Mouse (Mus musculus): ENCODE measurements around the gene Ext2. TPM values are rescaled to one million over a fixed set of nuclear protein-coding genes. Genes with fewer than 3 reads are reported as not detected.

The Ext2 gene
- polyA plus RNA-seq, 1 experiment: 78.9 TPM

DNA sequence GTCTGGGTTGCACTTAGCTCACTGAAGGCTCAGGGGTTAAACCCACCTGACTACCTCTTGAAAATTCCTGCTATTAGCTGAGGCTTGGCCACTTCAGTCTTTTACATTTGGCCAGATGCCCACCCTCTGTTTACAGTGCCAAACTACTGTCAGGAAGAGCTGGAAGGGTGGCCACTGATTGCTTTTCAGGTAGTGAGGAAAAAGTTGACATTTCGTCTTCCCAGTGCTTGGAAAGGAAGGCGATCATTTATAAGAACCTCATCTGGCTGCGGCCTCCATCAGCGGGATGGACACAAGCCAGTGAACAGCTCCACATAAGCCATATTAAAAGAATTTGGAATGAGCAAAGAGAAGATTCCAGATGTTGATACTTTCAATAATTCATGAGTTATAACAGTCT, 72.7 kb downstream of the Ext2 start:
- Histone ChIP-seq H3K4me2 (ENCODE audit: low read depth) (no peak overlapping the region), H3ac (ENCODE audit: control insufficient read depth, insufficient read length) (no peak overlapping the region), H3K27me3 (ENCODE audit: control insufficient read depth, insufficient read depth, insufficient read length) (no peaks in the 10 kb centered on the region), H3K36me3 (ENCODE audit: control insufficient read depth, insufficient read depth) (no peaks in the 10 kb centered on the region), H3K4me3 (no peak overlapping the region), H3K79me2 (ENCODE audit: control insufficient read depth, insufficient read depth) (no peaks in the 10 kb centered on the region)
- TF ChIP-seq CEBPB (IDR thresholded peaks at IDR 0.05; ENCODE audit: insufficient read depth, poor library complexity, severe bottlenecking) (no peak), POLR2A (IDR thresholded peaks at IDR 0.05; ENCODE audit: insufficient read length, low read depth) (no peak), REST (IDR thresholded peaks at IDR 0.05; ENCODE audit: insufficient read depth, insufficient read length) (no peak), E2F4 (IDR thresholded peaks at IDR 0.05; ENCODE audit: insufficient read depth) (no peak), MYOG (IDR thresholded peaks at IDR 0.05; ENCODE audit: control insufficient read depth in 1 of 3, insufficient read depth in 1 of 3, insufficient read length in 2 of 3, low read depth in 2 of 3) (no peak)

DNA sequence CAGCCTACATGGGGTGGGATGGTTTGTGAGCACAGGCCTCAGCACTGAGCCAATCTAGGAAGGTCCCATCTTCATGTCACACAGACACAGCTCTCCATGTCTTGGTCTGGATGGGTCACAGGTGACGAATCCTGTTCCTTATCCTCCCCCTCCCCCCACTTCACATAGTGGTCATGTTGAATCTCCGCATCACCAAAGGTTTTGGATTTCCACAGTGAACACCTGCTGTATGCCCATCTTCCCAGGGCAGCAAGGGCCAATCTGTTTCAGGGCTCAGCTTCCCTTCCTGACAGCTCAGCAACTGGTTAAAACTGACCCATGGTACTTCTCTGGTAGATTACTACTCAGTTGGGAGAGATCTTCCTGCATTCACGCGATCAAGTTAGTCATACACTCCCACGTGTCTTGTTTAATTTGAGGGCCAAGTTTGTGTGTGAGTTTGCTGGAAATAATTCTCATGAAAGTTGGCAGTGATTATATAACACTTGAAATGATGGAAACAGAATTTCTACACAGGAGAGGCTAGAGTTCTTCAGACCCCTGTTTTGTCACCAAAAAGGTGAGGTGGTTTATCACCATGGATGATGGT, 74.7 kb downstream of the Ext2 start:
- no peak overlapping the region for H3K4me3 ChIP-seq
- H3K4me2 ChIP-seq (ENCODE audit: low read depth): no peak overlapping the region
- no peaks in the 10 kb centered on the region for H3K36me3 ChIP-seq (ENCODE audit: control insufficient read depth, insufficient read depth)
- H3K27me3 ChIP-seq (ENCODE audit: control insufficient read depth, insufficient read depth, insufficient read length): no peaks in the 10 kb centered on the region
- no peaks in the 10 kb centered on the region for H3K79me2 ChIP-seq (ENCODE audit: control insufficient read depth, insufficient read depth)
- TF ChIP-seq MAX (IDR thresholded peaks at IDR 0.05; ENCODE audit: low read depth): no peak
- TF ChIP-seq POLR2A (IDR thresholded peaks at IDR 0.05; ENCODE audit: insufficient read length, low read depth): no peak
- peak in 2 of 3 experiments; percentile 8 to 66 for TF ChIP-seq MYOD1 (IDR thresholded peaks at IDR 0.05; ENCODE audit: control insufficient read depth in 1 of 3, insufficient read length in 2 of 3, low read depth in 2 of 3)
- TF ChIP-seq TCF3 (IDR thresholded peaks at IDR 0.05; ENCODE audit: insufficient read length, low read depth): no peak
- no peak for TF ChIP-seq TCF12 (IDR thresholded peaks at IDR 0.05; ENCODE audit: insufficient read depth, poor library complexity, severe bottlenecking)
- TF ChIP-seq USF1 (IDR thresholded peaks at IDR 0.05; ENCODE audit: low read depth): no peak
- H3ac ChIP-seq (ENCODE audit: control insufficient read depth, insufficient read length): no peak overlapping the region

GRCm38 (mm10) chr2:93746620-93747019, 75.7 kb downstream of the Ext2 start:
- no peaks in the 10 kb centered on the region for H3K36me3 ChIP-seq (ENCODE audit: control insufficient read depth, insufficient read depth)
- TF ChIP-seq MYOG (IDR thresholded peaks at IDR 0.05; ENCODE audit: control insufficient read depth in 1 of 3, insufficient read depth in 1 of 3, insufficient read length in 2 of 3, low read depth in 2 of 3) (no peak), MYOD1 (IDR thresholded peaks at IDR 0.05; ENCODE audit: control insufficient read depth in 1 of 3, insufficient read length in 2 of 3, low read depth in 2 of 3) (peak in 1 of 3 experiments; percentile 11)
- H3K4me2 ChIP-seq (ENCODE audit: low read depth): no peak overlapping the region
- H3K79me2 ChIP-seq (ENCODE audit: control insufficient read depth, insufficient read depth): no peaks in the 10 kb centered on the region
- no peak overlapping the region for H3ac ChIP-seq (ENCODE audit: control insufficient read depth, insufficient read length)
- no peaks in the 10 kb centered on the region for H3K27me3 ChIP-seq (ENCODE audit: control insufficient read depth, insufficient read depth, insufficient read length)
- H3K4me3 ChIP-seq: no peak overlapping the region

DNA sequence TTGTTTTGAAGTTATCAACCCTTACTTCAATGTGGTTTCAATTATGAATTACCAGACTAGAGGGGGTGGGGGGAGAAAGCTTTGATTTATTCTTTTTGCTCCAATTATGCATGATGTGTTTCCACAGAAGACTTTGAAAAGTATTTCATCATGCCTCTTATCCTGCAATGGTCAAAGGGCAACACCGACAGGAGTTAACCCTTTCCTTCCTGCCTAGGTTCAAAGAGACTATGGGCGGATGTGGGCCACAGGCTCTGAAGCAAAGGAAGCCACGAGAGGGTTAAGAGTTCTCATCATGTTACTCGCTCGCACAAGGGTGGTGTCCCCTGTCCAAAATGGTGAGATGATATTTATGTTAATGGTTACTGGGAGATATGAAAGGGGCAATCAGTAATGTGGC, 76.2 kb downstream of the Ext2 start:
- H3ac ChIP-seq (ENCODE audit: control insufficient read depth, insufficient read length): no peak overlapping the region
- no peak overlapping the region for H3K4me2 ChIP-seq (ENCODE audit: low read depth)
- H3K36me3 ChIP-seq (ENCODE audit: control insufficient read depth, insufficient read depth): no peaks in the 10 kb centered on the region
- H3K27me3 ChIP-seq (ENCODE audit: control insufficient read depth, insufficient read depth, insufficient read length): no peaks in the 10 kb centered on the region
- TF ChIP-seq TCF3 (IDR thresholded peaks at IDR 0.05; ENCODE audit: insufficient read length, low read depth) (no peak), POLR2A (IDR thresholded peaks at IDR 0.05; ENCODE audit: insufficient read length, low read depth) (no peak), USF1 (IDR thresholded peaks at IDR 0.05; ENCODE audit: low read depth) (no peak), CEBPB (IDR thresholded peaks at IDR 0.05; ENCODE audit: insufficient read depth, poor library complexity, severe bottlenecking) (no peak)
- no peaks in the 10 kb centered on the region for H3K79me2 ChIP-seq (ENCODE audit: control insufficient read depth, insufficient read depth)
- H3K4me3 ChIP-seq: no peak overlapping the region

- Histone ChIP-seq H3K79me2 (ENCODE audit: control insufficient read depth, insufficient read depth) (no peaks in the 10 kb centered on the region), H3K36me3 (ENCODE audit: control insufficient read depth, insufficient read depth) (no peaks in the 10 kb centered on the region), H3K27me3 (ENCODE audit: control insufficient read depth, insufficient read depth, insufficient read length) (no peaks in the 10 kb centered on the region), H3K4me3 (no peak overlapping the region), H3K4me2 (ENCODE audit: low read depth) (no peak overlapping the region), H3ac (ENCODE audit: control insufficient read depth, insufficient read length) (no peak overlapping the region)
- TF ChIP-seq MYOD1 (IDR thresholded peaks at IDR 0.05; ENCODE audit: control insufficient read depth in 1 of 3, insufficient read length in 2 of 3, low read depth in 2 of 3) (no peak), E2F4 (IDR thresholded peaks at IDR 0.05; ENCODE audit: insufficient read depth) (no peak), SRF (IDR thresholded peaks at IDR 0.05; ENCODE audit: control insufficient read depth, insufficient read length, low read depth) (no peak), REST (IDR thresholded peaks at IDR 0.05; ENCODE audit: insufficient read depth, insufficient read length) (no peak), POLR2A (IDR thresholded peaks at IDR 0.05; ENCODE audit: insufficient read length, low read depth) (no peak), CEBPB (IDR thresholded peaks at IDR 0.05; ENCODE audit: insufficient read depth, poor library complexity, severe bottlenecking) (no peak), TCF3 (IDR thresholded peaks at IDR 0.05; ENCODE audit: insufficient read length, low read depth) (no peak), POLR2AphosphoS2 (IDR thresholded peaks at IDR 0.05; ENCODE audit: insufficient read length, low read depth) (no peak), MAX (IDR thresholded peaks at IDR 0.05; ENCODE audit: low read depth) (no peak), USF1 (IDR thresholded peaks at IDR 0.05; ENCODE audit: low read depth) (no peak), TCF12 (IDR thresholded peaks at IDR 0.05; ENCODE audit: insufficient read depth, poor library complexity, severe bottlenecking) (no peak), MYOG (IDR thresholded peaks at IDR 0.05; ENCODE audit: control insufficient read depth in 1 of 3, insufficient read depth in 1 of 3, insufficient read length in 2 of 3, low read depth in 2 of 3) (no peak)
Observed at GRCm38 (mm10) chr2:93745741-93746140, 76.6 kb downstream of the Ext2 start.

All from myocyte (in vitro differentiated cells).